Mouse (Mus musculus) cerebellum, adult 18-20 months (tissue): ENCODE results near the gene Rasal1.

Experiments
- DNase-seq, 2 experiments: peaks; one replicate each; pipeline ENCODE4 v3.0.0; 2021

Rasal1 gene

GRCm38 (mm10) chr5:120648569-120649373, at the start of gene Rasal1:
Gene Rasal1 (plus strand): TSS chr5:120648812.
- peak; percentile 42 to 60 for DNase-seq

- no peak for DNase-seq
Measured at GRCm38 (mm10) chr5:120599625-120600024, 49.0 kb upstream of the Rasal1 start.

DNA sequence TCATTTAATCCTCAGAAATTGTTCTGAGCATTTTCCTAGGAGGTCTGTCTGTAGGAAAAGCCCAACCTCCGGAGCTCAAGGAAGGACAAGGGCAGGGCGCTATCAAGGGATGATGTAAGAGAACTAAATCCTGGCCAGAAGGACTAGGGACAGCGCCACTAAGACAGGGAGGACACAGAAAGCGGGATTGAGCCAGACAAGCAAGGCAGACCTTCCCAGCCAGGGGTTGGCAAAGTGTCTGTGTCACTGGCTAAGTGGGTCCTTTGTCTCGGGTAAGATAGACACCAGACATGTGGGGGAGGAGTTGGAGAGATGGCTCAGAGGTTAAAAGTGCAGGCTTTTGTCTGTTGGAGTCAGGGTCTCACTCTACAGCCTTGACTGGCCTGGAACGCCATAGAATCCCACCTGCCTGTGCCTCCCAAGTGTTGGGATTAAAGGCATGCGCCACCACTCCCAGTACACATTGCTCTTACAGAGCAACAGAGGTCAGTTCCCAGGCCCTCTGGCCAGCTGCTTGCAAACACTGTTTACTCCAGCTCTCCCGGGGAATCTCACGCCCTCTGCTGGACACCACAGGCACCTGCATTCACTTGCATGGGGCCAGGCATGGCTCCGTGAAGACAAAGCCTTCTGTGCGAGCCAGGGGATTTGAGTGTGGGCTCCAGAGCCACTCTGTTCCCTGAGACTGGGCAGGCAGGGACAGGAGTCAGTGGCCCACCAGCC, 47.5 kb upstream of the Rasal1 start:
- DNase-seq: no peak

- peak; percentile 69 to 75 for DNase-seq
Measured at GRCm38 (mm10) chr5:120602210-120602609, 46.4 kb upstream of the Rasal1 start.

GRCm38 (mm10) chr5:120603515-120603914, 45.1 kb upstream of the Rasal1 start:
- no peak for DNase-seq

DNA sequence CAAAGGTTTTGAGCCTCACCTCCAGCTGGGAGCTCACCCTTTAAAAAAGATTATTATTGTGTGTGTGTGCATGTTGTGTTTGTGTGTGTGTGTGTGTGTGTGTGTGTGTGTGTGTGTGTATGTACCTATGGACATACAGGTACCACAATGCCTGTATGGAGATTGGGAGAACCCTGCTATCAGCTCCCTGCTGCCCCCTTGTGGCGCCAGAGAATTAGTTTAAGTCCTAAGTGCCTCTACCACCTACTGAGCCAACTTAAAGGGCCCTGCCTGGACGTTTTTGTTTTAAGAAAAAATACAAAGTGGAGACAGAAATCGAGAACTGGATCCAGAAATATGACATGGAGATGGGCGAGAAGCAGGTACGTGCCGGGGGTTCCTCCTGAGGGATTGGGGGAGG, 43.8 kb upstream of the Rasal1 start:
- DNase-seq: peak; percentile 92 to 97

DNA sequence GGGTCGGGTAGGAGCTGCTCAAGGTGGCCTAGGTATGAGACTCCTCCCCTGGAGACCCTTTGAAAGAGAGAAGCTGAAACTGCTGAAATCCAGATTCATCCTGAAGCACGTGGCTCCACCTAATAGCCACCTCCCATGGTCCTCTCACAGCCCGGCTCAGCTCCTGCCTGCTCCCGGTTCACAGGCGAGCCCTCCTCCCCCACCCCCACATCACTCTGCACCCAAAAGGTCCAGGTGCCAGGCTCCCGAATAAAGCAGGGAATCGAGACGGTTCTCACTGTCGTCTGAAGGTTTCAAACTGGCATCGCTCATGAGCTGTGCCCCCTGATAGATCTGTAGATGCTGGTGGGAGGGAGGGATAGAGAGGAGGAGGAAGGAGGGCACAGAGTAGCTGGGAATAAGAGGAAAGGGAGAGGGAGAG, 43.4 kb upstream of the Rasal1 start:
- DNase-seq: peak; percentile 43 to 62

DNA sequence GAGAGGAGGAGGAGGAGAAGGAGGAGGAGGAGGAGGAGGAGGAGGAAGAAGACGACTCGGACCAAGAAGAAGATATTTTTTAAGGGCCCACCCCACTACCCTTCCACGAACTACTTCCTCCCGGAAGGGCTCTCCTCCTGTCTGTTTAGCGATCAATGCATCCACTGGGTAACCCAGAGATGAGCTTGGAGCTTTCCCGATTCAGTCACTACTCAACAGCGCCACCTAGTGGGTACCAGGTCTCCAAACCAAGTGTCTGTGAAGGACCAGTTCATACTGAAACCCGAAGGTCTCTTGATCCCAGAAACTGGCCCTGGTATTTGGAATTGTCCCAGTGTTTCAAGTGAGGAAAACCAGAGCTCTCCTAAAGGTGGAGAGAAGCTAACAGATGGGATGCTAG, 42.9 kb upstream of the Rasal1 start:
- peak; percentile 95 to 96 for DNase-seq

DNA sequence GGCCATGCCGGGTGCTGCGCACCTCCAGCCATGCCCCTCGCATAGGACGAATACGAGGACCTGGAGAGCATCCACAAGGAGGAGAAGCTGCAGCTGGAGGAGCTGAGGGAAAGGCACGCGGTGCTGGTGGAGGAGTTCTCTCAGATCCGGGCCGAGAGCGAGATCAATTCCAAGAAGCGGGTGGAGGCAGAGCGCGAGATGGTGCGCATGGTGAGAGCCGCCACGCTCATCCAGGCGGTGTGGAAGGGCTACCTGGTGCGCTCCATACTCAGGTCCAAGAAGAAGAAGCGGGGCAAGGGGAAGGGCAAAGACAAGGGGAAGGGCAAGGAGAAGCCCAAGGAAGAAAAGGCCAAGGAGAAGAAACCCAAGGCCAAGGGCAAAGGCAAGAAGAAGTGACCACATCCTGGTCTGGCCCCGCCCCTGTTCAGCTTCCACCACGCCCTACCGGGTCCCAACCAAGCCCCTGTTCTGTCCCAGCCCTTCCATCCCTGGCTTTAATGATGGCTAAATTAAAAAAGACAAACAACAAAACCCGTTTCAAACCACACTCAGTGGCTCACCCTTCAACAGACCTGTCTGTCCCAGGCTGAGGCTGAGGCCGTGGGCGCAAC, 41.9 kb upstream of the Rasal1 start:
- DNase-seq: no peak

GRCm38 (mm10) chr5:120607335-120607734, 41.3 kb upstream of the Rasal1 start:
- no peak for DNase-seq

- no peak for DNase-seq
Measured at GRCm38 (mm10) chr5:120609246-120609775, 39.3 kb upstream of the Rasal1 start.

GRCm38 (mm10) chr5:120610906-120611305, 37.7 kb upstream of the Rasal1 start:
- DNase-seq: peak in 1 of 2 experiments; percentile 51

DNA sequence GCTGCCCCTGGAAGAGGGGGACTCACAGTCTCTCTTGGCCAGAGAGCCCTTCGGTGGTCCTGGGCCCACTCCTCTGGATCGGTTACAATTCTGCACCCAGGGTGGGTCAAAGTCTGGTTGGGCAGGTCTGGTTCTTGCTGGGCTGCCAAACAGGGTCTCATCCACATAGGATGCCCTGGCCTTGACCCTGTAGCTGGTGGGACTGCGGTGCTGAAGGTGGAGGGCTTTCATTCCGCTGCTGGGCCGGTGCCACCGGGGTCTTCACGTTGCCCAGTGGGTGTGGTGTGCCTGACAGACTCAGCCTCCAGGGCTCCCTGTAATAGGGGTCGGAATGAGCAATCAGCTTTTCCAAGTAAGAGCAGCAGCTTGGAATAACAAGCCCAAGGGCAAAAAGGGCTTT, 37.2 kb upstream of the Rasal1 start:
- DNase-seq: peak in 1 of 2 experiments; percentile 48

- peak; percentile 98 to 99 for DNase-seq
Measured at GRCm38 (mm10) chr5:120612442-120612821, 36.2 kb upstream of the Rasal1 start, which contains the start of the genes Rita1 and Ddx54. Gene Rita1 (minus strand): TSS chr5:120612589. Gene Ddx54 (plus strand): TSS chr5:120612739.

DNA sequence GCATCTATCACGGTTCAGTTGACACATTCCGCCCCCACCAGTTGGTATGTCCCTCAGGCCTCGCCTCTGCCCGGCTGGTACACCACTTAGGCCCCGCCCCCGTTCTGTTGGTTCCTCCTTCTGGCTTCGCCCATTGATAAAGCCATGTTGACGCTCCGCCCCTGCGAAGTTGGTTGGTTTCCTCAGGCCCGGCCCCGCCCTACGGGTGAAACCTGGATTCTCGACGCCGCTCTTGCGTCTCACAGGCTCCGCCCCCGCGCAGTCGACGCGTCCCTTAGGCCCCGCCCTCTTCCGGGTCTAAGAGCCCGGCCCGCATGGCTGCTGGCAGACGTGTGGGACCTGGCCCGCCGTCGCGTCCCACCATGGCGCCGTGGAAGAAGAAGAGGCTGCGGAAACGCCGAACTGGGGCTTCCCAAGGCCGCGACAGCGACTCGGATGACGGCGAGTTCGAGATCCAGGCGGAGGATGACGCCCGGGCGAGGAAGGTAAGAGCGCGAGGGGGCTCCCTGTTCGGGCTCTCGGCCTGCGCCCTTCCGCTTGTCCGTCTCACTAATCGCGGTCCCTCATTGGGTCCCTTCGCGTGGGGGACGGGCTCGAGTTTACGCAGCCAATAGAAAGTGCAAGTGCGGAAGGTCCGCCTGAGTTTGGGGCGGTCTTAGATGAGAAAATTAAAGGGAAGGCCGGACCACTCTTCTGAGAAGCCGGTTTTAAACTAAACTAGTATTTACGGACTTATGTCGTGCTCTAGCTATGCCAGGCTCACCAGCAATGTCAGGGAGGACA, 35.6 kb upstream of the Rasal1 start:
- peak; percentile 100 for DNase-seq

- peak in 1 of 2 experiments; percentile 25 for DNase-seq
Measured at GRCm38 (mm10) chr5:120615903-120616302, 32.7 kb upstream of the Rasal1 start.

DNA sequence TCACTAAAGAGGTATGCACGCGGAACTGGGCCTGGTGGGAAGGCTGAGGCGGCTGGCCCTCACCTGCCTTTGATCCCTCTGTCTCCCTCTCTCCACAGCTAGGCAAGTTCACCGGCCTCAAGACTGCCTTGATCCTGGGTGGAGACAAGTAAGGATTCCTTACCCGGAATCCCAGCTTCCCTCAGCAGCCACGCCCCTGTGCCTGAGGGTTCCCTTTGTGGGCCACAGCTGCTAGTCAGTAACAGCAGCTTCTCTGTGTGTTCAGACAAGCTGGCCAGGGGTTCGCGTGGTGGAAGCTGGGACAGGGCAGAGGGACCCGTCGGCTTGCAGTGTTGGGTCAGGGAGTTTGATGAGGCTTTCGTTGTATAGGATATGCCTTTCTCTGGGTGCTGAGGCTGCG, 29.8 kb upstream of the Rasal1 start:
- no peak for DNase-seq

- DNase-seq: peak; percentile 64 to 77
Measured at GRCm38 (mm10) chr5:120619201-120619600, 29.4 kb upstream of the Rasal1 start.

DNA sequence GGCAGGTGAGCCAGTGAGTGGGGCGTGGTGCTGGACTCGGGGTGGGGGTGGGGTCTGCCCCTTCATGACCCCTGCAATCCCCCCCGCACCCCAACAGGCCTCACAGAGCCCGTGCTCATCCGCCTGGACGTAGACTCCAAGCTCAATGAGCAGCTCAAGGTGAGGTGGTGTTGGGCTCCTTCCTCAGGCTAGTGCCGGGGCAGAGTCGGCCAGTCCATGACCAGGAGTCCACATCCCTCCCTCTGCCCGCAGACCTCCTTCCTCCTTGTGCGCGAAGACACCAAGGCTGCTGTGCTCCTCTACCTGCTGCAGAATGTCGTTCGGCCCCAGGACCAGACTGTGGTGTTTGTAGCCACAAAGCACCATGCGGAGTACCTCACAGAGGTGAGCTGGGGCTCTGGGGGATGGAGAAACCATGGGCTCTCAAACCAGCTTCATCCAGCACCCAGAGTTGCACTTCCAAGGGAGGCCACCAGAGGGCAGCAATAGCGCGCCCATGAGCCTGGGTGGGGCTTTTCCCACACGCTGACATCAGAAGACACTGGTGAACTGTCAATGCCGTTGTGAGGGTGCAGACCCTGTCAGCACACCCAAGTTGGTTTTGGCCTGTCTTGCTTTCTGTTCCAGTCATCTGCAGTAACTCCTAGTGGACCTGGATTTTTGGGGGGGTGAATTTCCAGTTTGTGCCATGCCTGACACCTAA, 28.1 kb upstream of the Rasal1 start:
- DNase-seq: peak; percentile 74 to 88

DNA sequence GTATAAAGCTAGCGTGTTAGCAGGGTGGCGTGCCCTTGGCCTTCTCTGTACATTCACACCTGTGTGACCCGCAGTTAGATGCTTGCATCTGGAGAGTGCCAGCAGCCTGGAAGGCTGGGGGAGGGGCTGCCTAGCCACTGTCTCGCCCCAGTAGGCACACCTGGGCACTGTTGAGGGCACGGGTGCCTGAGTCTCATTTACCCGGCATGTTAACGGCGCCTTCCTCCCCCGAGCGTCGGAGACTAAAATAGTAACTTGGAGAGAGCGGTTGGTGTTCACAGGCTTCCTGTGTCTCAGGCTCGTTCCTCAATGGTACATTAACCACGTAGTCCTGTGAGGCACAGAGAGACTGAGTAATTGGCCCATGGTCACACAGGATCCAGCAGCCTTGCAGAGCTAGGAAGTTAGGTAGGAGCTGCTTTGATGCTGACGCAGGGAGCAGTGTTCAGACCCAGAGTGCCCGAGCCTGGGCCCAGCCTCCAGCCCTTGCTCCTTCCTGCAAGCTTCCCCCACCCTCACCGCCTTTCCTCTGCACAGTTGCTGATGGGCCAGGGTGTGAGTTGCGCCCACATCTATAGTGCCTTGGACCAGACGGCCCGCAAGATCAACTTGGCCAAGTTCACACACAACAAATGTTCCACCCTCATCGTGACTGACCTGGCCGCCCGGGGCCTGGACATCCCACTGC, 27.4 kb upstream of the Rasal1 start:
- DNase-seq: no peak

DNA sequence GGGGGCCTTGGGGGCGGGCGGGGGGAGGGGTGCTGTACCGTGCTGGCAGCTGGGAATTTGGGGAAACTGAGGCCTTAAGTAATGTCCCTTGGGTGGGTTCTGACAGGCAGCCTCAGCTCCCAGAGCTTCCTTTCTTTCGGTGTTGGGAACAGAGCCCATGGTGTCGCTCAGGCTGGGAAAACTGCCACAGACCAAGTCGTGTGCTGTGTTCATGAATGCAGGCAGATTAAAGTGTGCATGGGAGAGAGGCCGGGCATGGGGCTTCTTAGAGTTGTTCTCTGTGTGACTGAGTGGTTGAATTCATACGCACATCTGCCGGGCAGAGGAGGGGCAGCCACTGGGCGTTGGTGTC, 26.8 kb upstream of the Rasal1 start:
- no peak for DNase-seq
